Mouse (Mus musculus) heart, embryonic 14.5 days (tissue): ENCODE measurements around the gene Pdss2. TPM values are rescaled to one million over a fixed set of nuclear protein-coding genes. Genes with fewer than 3 reads are reported as not detected.

Source experiments
- ATAC-seq: fragments of 200-750 bp; cut with Nextera tagmentation; 2 replicates; pipeline ENCODE4 v1.8.0; 2017; ENCODE audit warnings: low read depth, moderate TSS enrichment; ENCODE audit not compliant: insufficient number of reproducible peaks, insufficient read depth, low FRiP score
- H3K27ac ChIP-seq, 2 experiments: fragments of 200-500 bp in 1 of 2; fragments of 300-500 bp in 1 of 2; sonication (generic) in 1 of 2; replicated peaks in 1 of 2; 2 replicates each; pipeline ENCODE4 v1.5.1; 2012 to 2014; ENCODE audit warnings: low read depth in 2 of 2, low read length in 2 of 2, control low read depth in 1 of 2, mild to moderate bottlenecking in 1 of 2, mixed read lengths in 1 of 2; ENCODE audit not compliant: control insufficient read depth in 1 of 2, insufficient read depth in 1 of 2
- H3K27me3 ChIP-seq: fragments of 300-500 bp; sonication (generic); 2 replicates; pipeline ENCODE4 v1.6.1; 2014; ENCODE audit warnings: mild to moderate bottlenecking, low read length, control low read depth; ENCODE audit not compliant: control insufficient read depth, insufficient read depth
- H3K36me3 ChIP-seq: fragments of 300-500 bp; sonication (generic); 2 replicates; pipeline ENCODE4 v1.6.1; 2014; ENCODE audit warnings: mild to moderate bottlenecking, control low read depth, low read length, mixed read lengths; ENCODE audit not compliant: control insufficient read depth, insufficient read depth
- H3K4me1 ChIP-seq, 2 experiments: fragments of 200-500 bp in 1 of 2; fragments of 300-500 bp in 1 of 2; sonication (generic) in 1 of 2; 2 replicates each; pipeline ENCODE4 v1.6.1; 2012 to 2014; ENCODE audit warnings: low read length in 2 of 2, control low read depth in 1 of 2, mixed read lengths in 1 of 2; ENCODE audit not compliant: control insufficient read depth in 2 of 2, insufficient read depth in 2 of 2
- H3K4me2 ChIP-seq: fragments of 300-500 bp; sonication (generic); 2 replicates; pipeline ENCODE4 v1.6.1; 2014; ENCODE audit warnings: mild to moderate bottlenecking, low read length
- H3K4me3 ChIP-seq, 2 experiments: fragments of 200-500 bp in 1 of 2; fragments of 300-500 bp in 1 of 2; sonication (generic) in 1 of 2; 2 replicates each; pipeline ENCODE4 v1.5.1; 2012 to 2014; ENCODE audit warnings: low read length in 2 of 2, mild to moderate bottlenecking in 2 of 2, control low read depth in 1 of 2, low read depth in 1 of 2, moderate library complexity in 1 of 2; ENCODE audit not compliant: control insufficient read depth in 1 of 2, insufficient read depth in 1 of 2
- H3K9ac ChIP-seq: fragments of 300-500 bp; sonication (generic); 2 replicates; pipeline ENCODE4 v1.6.1; 2014; ENCODE audit warnings: mild to moderate bottlenecking, low read length
- H3K9me3 ChIP-seq: fragments of 300-500 bp; sonication (generic); 2 replicates; pipeline ENCODE4 v1.6.1; 2016; ENCODE audit warnings: low read length, control low read depth; ENCODE audit not compliant: control insufficient read depth
- WGBS: fragments of 180-500 bp; shearing (Covaris S2); extraction: QIAGEN DNeasy Blood & Tissue Kit; methylation state at CpG from one replicate; pipeline ENCODE4 v1.1.7; 2014; 5-methylcytosine and 5-hydroxymethylcytosine counted together
- polyA plus RNA-seq: library from polyadenylated mRNA; unstranded; fragments of >200 nt; fragmentation: Nextera tagmentation; extraction: Ambion mirVana; gene quantifications from 2 replicates; pipeline ENCODE4 v1.2.1, GENCODE M21; 2014

The Pdss2 gene
- polyA plus RNA-seq, 1 experiment from 2014 or later: 11.1 TPM

GRCm38 (mm10) chr10:43329813-43330212 is 108.5 kb downstream of the Pdss2 start:
- Histone ChIP-seq H3K4me1 (peaks cover 4 to 6% of the 10 kb centered on the region in 2 experiments; a peak in 2 of 4 replicates), H3K36me3 (no peaks in the 10 kb centered on the region), H3K9me3 (no peaks in the 10 kb centered on the region), H3K27me3 (no peaks in the 10 kb centered on the region), H3K9ac (no peak overlapping the region), H3K4me2 (no peak overlapping the region), H3K4me3 (no peak overlapping the region), H3K27ac (no peak overlapping the region)
- 93% methylated on average over 5 of the region's 5 CpGs for WGBS
- ATAC-seq: no peak

GRCm38 (mm10) chr10:43330691-43331090 is 109.4 kb downstream of the Pdss2 start:
- no peaks in the 10 kb centered on the region for H3K9me3 ChIP-seq
- H3K4me3 ChIP-seq: no peak overlapping the region
- no peak overlapping the region for H3K27ac ChIP-seq
- H3K27me3 ChIP-seq: no peaks in the 10 kb centered on the region
- no peaks in the 10 kb centered on the region for H3K36me3 ChIP-seq
- H3K4me1 ChIP-seq: peaks cover 4 to 6% of the 10 kb centered on the region in 2 experiments; a peak in 2 of 4 replicates
- no peak for ATAC-seq
- no peak overlapping the region for H3K9ac ChIP-seq
- no peak overlapping the region for H3K4me2 ChIP-seq
- WGBS: 61% methylated on average over 4 of the region's 4 CpGs

DNA sequence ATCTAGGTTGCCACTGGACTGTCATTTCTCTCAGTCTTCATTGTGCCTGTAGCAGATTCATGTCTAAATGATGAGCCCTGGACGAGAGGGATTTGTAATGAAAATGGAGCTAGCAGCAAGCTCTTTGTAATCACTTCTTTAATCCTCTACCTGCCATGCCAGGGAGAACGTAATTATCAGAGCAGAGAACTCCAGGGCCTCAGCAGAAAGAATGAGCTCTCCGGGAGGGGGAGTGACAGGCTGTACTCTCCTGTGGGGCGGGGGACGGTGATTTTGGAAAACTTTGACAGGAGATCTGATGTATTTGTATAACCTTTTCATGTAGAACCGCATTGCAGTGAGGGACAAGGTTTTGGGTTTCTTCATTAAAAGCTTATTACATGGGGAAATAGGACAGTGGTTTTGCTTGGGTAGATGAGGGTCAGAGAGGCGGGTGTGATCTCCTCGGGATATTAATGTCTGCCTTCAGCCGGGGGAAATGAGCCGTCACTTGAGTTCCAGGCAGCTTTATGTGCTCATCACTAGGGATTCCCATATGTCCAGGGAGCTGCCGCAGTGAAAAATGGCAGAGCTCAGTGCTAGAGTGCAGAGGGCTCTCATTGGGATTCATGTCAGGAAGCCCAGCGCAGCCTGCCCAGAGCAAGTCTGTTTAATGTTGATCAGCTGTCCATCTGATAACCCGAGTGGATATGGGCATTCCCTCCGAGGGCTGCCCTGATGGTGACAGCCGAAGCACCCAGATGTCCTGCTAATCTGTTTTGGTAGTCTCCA is 110.8 kb downstream of the Pdss2 start:
- Histone ChIP-seq H3K4me2 (no peak overlapping the region), H3K9me3 (no peaks in the 10 kb centered on the region), H3K4me1 (peaks cover 4 to 6% of the 10 kb centered on the region in 2 experiments; a peak in 2 of 4 replicates), H3K27me3 (no peaks in the 10 kb centered on the region), H3K9ac (no peak overlapping the region), H3K36me3 (no peaks in the 10 kb centered on the region), H3K4me3 (no peak overlapping the region), H3K27ac (no peak overlapping the region)
- WGBS: 23% methylated on average over 15 of the region's 15 CpGs
- ATAC-seq: no peak

DNA sequence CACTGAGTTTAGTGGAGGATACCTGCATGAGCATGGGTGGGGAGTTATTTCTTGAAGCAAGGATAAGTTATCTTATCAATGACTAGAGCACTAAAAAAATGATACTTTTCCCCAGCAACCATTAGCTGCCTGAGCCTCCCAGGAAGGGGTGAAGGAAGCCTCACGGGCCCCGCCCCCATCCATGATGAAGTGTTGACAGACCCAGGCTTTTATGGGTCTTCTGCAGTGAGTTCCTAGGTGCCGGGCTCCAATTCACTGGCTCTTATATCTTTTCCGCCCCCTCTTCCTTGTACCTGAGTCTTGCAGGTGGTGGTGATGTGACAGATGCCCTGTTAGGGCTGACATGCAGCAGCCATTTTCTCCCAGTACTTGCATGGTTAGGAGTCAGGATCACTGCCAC is 114.6 kb downstream of the Pdss2 start:
- peaks cover 4 to 6% of the 10 kb centered on the region in 2 experiments; a peak in 2 of 4 replicates for H3K4me1 ChIP-seq
- H3K36me3 ChIP-seq: no peaks in the 10 kb centered on the region
- WGBS: 52% methylated on average over 4 of the region's 4 CpGs
- no peak overlapping the region for H3K27ac ChIP-seq
- H3K27me3 ChIP-seq: no peaks in the 10 kb centered on the region
- H3K9ac ChIP-seq: no peak overlapping the region
- no peak overlapping the region for H3K4me2 ChIP-seq
- no peak overlapping the region for H3K4me3 ChIP-seq
- ATAC-seq: no peak
- H3K9me3 ChIP-seq: no peaks in the 10 kb centered on the region

DNA sequence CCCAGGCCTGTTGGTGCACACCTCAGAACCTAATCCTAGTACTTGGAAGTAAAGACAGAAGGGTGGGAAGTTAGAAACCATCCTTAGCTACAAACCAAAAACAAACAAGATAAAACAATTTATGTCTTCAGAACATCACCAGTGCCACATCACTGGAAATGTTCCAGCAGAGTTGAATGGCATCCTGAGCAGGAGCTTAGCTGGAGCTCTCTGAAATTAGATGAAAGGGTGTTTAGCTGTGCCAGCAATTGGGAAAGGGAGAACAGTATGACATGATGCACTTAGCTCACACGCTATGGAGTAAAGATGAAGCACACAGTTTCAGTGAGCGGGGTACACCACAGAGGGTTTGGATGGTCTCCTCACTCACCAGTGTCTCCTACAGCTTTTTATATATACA is 115.8 kb downstream of the Pdss2 start:
- H3K27me3 ChIP-seq: no peaks in the 10 kb centered on the region
- no peak overlapping the region for H3K4me3 ChIP-seq
- H3K36me3 ChIP-seq: no peaks in the 10 kb centered on the region
- WGBS: 89% methylated on average over 2 of the region's 2 CpGs
- no peaks in the 10 kb centered on the region for H3K9me3 ChIP-seq
- no peak for ATAC-seq
- peaks cover 0 to 4% of the 10 kb centered on the region in 2 experiments; a peak in 1 of 4 replicates for H3K4me1 ChIP-seq
- no peak overlapping the region for H3K4me2 ChIP-seq
- no peak overlapping the region for H3K9ac ChIP-seq
- H3K27ac ChIP-seq: no peak overlapping the region

GRCm38 (mm10) chr10:43339811-43340210 is 118.5 kb downstream of the Pdss2 start:
- ATAC-seq: no peak
- 81% methylated on average over 10 of the region's 10 CpGs for WGBS

DNA sequence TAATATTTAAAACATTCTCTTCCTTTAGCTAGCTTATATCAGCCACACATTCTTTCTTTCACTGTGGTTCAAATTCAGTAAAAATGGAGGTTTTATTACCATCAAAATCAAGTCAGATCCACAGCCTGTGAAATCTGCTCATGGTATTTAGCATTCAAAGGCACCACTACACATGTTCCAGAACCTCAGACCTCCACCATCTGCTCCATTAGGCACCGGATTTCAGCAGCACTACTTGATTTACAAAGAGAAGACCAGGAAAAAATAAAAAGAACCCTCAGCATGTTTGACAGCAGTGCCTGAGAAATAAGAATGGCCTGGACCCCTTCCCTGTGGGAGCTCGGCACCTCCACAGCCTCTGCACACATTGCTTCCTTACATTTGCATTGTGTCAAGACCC is 128.4 kb downstream of the Pdss2 start:
- no peak for ATAC-seq
- no peaks in the 10 kb centered on the region for H3K36me3 ChIP-seq
- 86% methylated on average over 2 of the region's 2 CpGs for WGBS
- no peaks in the 10 kb centered on the region for H3K27me3 ChIP-seq
- H3K27ac ChIP-seq: no peak overlapping the region
- no peaks in the 10 kb centered on the region for H3K4me1 ChIP-seq
- H3K4me3 ChIP-seq: no peak overlapping the region
- H3K9ac ChIP-seq: no peak overlapping the region
- H3K4me2 ChIP-seq: no peak overlapping the region
- no peaks in the 10 kb centered on the region for H3K9me3 ChIP-seq

More at GRCm38 (mm10) chr10:43339811-43340210, 118.5 kb downstream of the Pdss2 start:
- Histone ChIP-seq H3K36me3 (no peaks in the 10 kb centered on the region), H3K4me2 (no peak overlapping the region), H3K27me3 (no peaks in the 10 kb centered on the region), H3K27ac (no peak overlapping the region), H3K4me3 (no peak overlapping the region), H3K4me1 (no peaks in the 10 kb centered on the region), H3K9me3 (no peaks in the 10 kb centered on the region), H3K9ac (no peak overlapping the region)

DNA sequence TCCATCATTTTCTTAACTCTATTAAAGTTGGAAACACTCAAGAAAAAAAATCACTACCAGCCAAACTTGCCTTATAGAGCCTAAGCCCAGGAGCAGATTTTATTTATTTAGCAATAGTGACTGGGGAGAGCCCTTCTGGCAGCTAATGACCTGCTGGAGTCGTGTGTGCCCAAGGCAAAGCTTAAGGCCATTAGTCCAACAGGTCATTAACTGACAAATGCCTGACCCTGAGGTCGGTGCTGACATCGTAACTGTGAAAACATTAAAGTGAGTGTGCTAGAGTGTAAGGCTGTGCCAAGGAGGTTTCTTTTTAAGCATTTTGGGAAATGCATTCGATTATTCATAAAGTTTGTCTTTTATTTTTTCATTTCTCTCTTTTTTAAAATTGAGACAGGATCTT is 136.6 kb downstream of the Pdss2 start:
- H3K4me1 ChIP-seq: no peaks in the 10 kb centered on the region
- no peaks in the 10 kb centered on the region for H3K27me3 ChIP-seq
- no peak for ATAC-seq
- no peak overlapping the region for H3K27ac ChIP-seq
- 74% methylated on average over 4 of the region's 4 CpGs for WGBS
- no peak overlapping the region for H3K4me2 ChIP-seq
- H3K4me3 ChIP-seq: no peak overlapping the region
- H3K9me3 ChIP-seq: no peaks in the 10 kb centered on the region
- no peak overlapping the region for H3K9ac ChIP-seq
- no peaks in the 10 kb centered on the region for H3K36me3 ChIP-seq
